Mouse (Mus musculus) forebrain, embryonic 13.5 days (tissue): ENCODE results near the gene Zfp36l1. TPM values are rescaled to one million over a fixed set of nuclear protein-coding genes. Genes with fewer than 3 reads are reported as not detected.
A peak's percentile ranks its signal among the peaks of the same experiment; 100 is the strongest.

Experiments
- ATAC-seq: fragments of 200-750 bp; cut with Nextera tagmentation; 2 replicates; pipeline ENCODE4 v1.8.0; 2017
- H3K27ac ChIP-seq: fragments of 300-500 bp; sonication (generic); 2 replicates; pipeline ENCODE4 v1.5.1; 2015; ENCODE audit warnings: inconsistent platforms, mild to moderate bottlenecking, moderate library complexity
- H3K27me3 ChIP-seq: fragments of 300-500 bp; sonication (generic); 2 replicates; pipeline ENCODE4 v1.6.1; 2015; ENCODE audit warnings: mild to moderate bottlenecking, inconsistent platforms
- H3K36me3 ChIP-seq: fragments of 300-500 bp; sonication (generic); 2 replicates; pipeline ENCODE4 v1.6.1; 2015; ENCODE audit warnings: mild to moderate bottlenecking, inconsistent platforms; ENCODE audit not compliant: poor library complexity, severe bottlenecking
- H3K4me1 ChIP-seq: fragments of 300-500 bp; sonication (generic); 2 replicates; pipeline ENCODE4 v1.6.1; 2015; ENCODE audit warnings: inconsistent platforms
- H3K4me2 ChIP-seq: fragments of 300-500 bp; sonication (generic); 2 replicates; pipeline ENCODE4 v1.6.1; 2015; ENCODE audit warnings: inconsistent platforms, mild to moderate bottlenecking, moderate library complexity
- H3K4me3 ChIP-seq: fragments of 300-500 bp; sonication (generic); 2 replicates; pipeline ENCODE4 v1.5.1; 2015; ENCODE audit warnings: mild to moderate bottlenecking, inconsistent platforms
- H3K9ac ChIP-seq: fragments of 300-500 bp; sonication (generic); 2 replicates; pipeline ENCODE4 v1.6.1; 2015; ENCODE audit warnings: mild to moderate bottlenecking, inconsistent platforms
- H3K9me3 ChIP-seq: fragments of 300-500 bp; sonication (generic); replicated peaks from 2 replicates; pipeline ENCODE4 v1.6.1; 2016; ENCODE audit warnings: inconsistent platforms
- WGBS: fragments of 180-500 bp; shearing (Covaris S2); methylation state at CpG from one replicate; pipeline ENCODE4 v1.1.7; 2015; 5-methylcytosine and 5-hydroxymethylcytosine counted together
- polyA plus RNA-seq: library from polyadenylated mRNA; unstranded; fragments of >200 nt; fragmentation: Nextera tagmentation; extraction: Ambion mirVana; gene quantifications from 2 replicates; pipeline ENCODE4 v1.2.1, GENCODE M21; 2015

Zfp36l1 gene
- polyA plus RNA-seq, 1 experiment from 2014 or later: 52.6 TPM

- Histone ChIP-seq H3K9ac (no peak overlapping the region), H3K27ac (no peak overlapping the region), H3K9me3 (no peaks in the 10 kb centered on the region), H3K4me1 (peaks cover 40% of the 10 kb centered on the region), H3K36me3 (0 out of 2 replicates have a peak, but pooled peaks cover 4% of the 10 kb centered on the region), H3K27me3 (no peaks in the 10 kb centered on the region), H3K4me2 (no peak overlapping the region), H3K4me3 (no peak overlapping the region)
- WGBS: 91% methylated on average over 5 of the region's 5 CpGs
- no peak for ATAC-seq
Measured at GRCm38 (mm10) chr12:80127191-80127762, 14.5 kb upstream of the Zfp36l1 start.

- 94% methylated on average over 5 of the region's 5 CpGs for WGBS
- Histone ChIP-seq H3K4me1 (peaks cover 22% of the 10 kb centered on the region), H3K9me3 (no peaks in the 10 kb centered on the region), H3K36me3 (peaks cover 10% of the 10 kb centered on the region; the same call in 1 of the 2 replicates), H3K27ac (no peak overlapping the region), H3K4me3 (no peak overlapping the region), H3K27me3 (no peaks in the 10 kb centered on the region), H3K9ac (no peak overlapping the region), H3K4me2 (no peak overlapping the region)
- ATAC-seq: no peak
Measured at GRCm38 (mm10) chr12:80125316-80125715, 12.5 kb upstream of the Zfp36l1 start.

GRCm38 (mm10) chr12:80124756-80125155, 11.9 kb upstream of the Zfp36l1 start:
- 88% methylated on average over 3 of the region's 3 CpGs for WGBS

GRCm38 (mm10) chr12:80124211-80124610, 11.4 kb upstream of the Zfp36l1 start:
- Histone ChIP-seq H3K9ac (no peak overlapping the region), H3K27me3 (no peaks in the 10 kb centered on the region), H3K4me3 (no peak overlapping the region), H3K4me2 (no peak overlapping the region), H3K4me1 (peaks cover 11% of the 10 kb centered on the region), H3K36me3 (peaks cover 16% of the 10 kb centered on the region; the same call in 1 of the 2 replicates), H3K27ac (no peak overlapping the region; the same call in 1 of the 2 replicates), H3K9me3 (no peaks in the 10 kb centered on the region)
- no peak for ATAC-seq
- WGBS: 84% methylated on average over 3 of the region's 3 CpGs

More at GRCm38 (mm10) chr12:80124756-80125155, 11.9 kb upstream of the Zfp36l1 start:
- peaks cover 15% of the 10 kb centered on the region; the same call in 1 of the 2 replicates for H3K36me3 ChIP-seq
- ATAC-seq: no peak
- H3K27me3 ChIP-seq: no peaks in the 10 kb centered on the region
- H3K4me2 ChIP-seq: no peak overlapping the region
- H3K9ac ChIP-seq: no peak overlapping the region
- no peaks in the 10 kb centered on the region for H3K9me3 ChIP-seq
- H3K4me1 ChIP-seq: peaks cover 17% of the 10 kb centered on the region
- H3K4me3 ChIP-seq: no peak overlapping the region
- H3K27ac ChIP-seq: no peak overlapping the region

GRCm38 (mm10) chr12:80123227-80123803, 10.5 kb upstream of the Zfp36l1 start:
- no peak overlapping the region for H3K27ac ChIP-seq
- peaks cover 10% of the 10 kb centered on the region for H3K4me1 ChIP-seq
- no peak overlapping the region for H3K9ac ChIP-seq
- H3K4me3 ChIP-seq: no peak overlapping the region
- no peaks in the 10 kb centered on the region for H3K9me3 ChIP-seq
- no peak for ATAC-seq
- no peaks in the 10 kb centered on the region for H3K27me3 ChIP-seq
- WGBS: 66% methylated on average over 4 of the region's 4 CpGs
- H3K36me3 ChIP-seq: peaks cover 16% of the 10 kb centered on the region; the same call in 1 of the 2 replicates
- no peak overlapping the region for H3K4me2 ChIP-seq

GRCm38 (mm10) chr12:80121438-80121837, 8.6 kb upstream of the Zfp36l1 start:
- H3K4me2 ChIP-seq: no peak overlapping the region
- no peak overlapping the region for H3K27ac ChIP-seq
- 95% methylated on average over 1 of the region's 1 CpGs for WGBS
- no peaks in the 10 kb centered on the region for H3K9me3 ChIP-seq
- no peak overlapping the region for H3K9ac ChIP-seq
- no peak overlapping the region for H3K4me3 ChIP-seq
- no peaks in the 10 kb centered on the region for H3K27me3 ChIP-seq
- H3K36me3 ChIP-seq: peaks cover 16% of the 10 kb centered on the region; the same call in 1 of the 2 replicates
- peaks cover 15% of the 10 kb centered on the region for H3K4me1 ChIP-seq
- no peak for ATAC-seq

GRCm38 (mm10) chr12:80118588-80118987, 5.8 kb upstream of the Zfp36l1 start:
- WGBS: 97% methylated on average over 1 of the region's 1 CpGs

GRCm38 (mm10) chr12:80116206-80117112, 3.6 kb upstream of the Zfp36l1 start:
- WGBS: 34% methylated on average over 18 of the region's 18 CpGs

More at GRCm38 (mm10) chr12:80118588-80118987, 5.8 kb upstream of the Zfp36l1 start:
- Histone ChIP-seq H3K27me3 (0 out of 2 replicates have a peak, but pooled peaks cover 4% of the 10 kb centered on the region), H3K9ac (no peak overlapping the region), H3K4me1 (peaks cover 34% of the 10 kb centered on the region), H3K9me3 (no peaks in the 10 kb centered on the region), H3K4me3 (no peak overlapping the region), H3K36me3 (peaks cover 12% of the 10 kb centered on the region; the same call in 1 of the 2 replicates), H3K27ac (no peak overlapping the region), H3K4me2 (no peak overlapping the region)
- ATAC-seq: no peak

GRCm38 (mm10) chr12:80115863-80116194, 3.0 kb upstream of the Zfp36l1 start:
- peak; percentile 62 for ATAC-seq

More at GRCm38 (mm10) chr12:80116206-80117112, 3.6 kb upstream of the Zfp36l1 start:
- peak overlapping the region; percentile 97 for H3K4me2 ChIP-seq
- H3K27me3 ChIP-seq: peaks cover 4% of the 10 kb centered on the region; the same call in 1 of the 2 replicates
- H3K4me3 ChIP-seq: peak overlapping the region; percentile 67
- peak; percentile 12 for ATAC-seq
- H3K9ac ChIP-seq: peak overlapping the region; percentile 73
- H3K4me1 ChIP-seq: peaks cover 38% of the 10 kb centered on the region
- peaks cover 12% of the 10 kb centered on the region; the same call in 1 of the 2 replicates for H3K36me3 ChIP-seq
- peak overlapping the region; percentile 88 for H3K27ac ChIP-seq
- H3K9me3 ChIP-seq: no peaks in the 10 kb centered on the region

GRCm38 (mm10) chr12:80115142-80115862, 2.5 kb upstream of the Zfp36l1 start:
- Histone ChIP-seq H3K4me2 (peak overlapping the region; percentile 97), H3K27ac (peak overlapping the region; percentile 88), H3K4me1 (peaks cover 47% of the 10 kb centered on the region), H3K27me3 (peaks cover 6% of the 10 kb centered on the region; the same call in 1 of the 2 replicates), H3K4me3 (peak overlapping the region; percentile 67), H3K9me3 (no peaks in the 10 kb centered on the region), H3K9ac (peak overlapping the region; percentile 73), H3K36me3 (peaks cover 6% of the 10 kb centered on the region; the same call in 1 of the 2 replicates)
- peak; percentile 81 for ATAC-seq
- under 1% methylated on average over 70 of the region's 71 CpGs for WGBS

More at GRCm38 (mm10) chr12:80115863-80116194, 3.0 kb upstream of the Zfp36l1 start:
- H3K4me1 ChIP-seq: peaks cover 43% of the 10 kb centered on the region
- no peaks in the 10 kb centered on the region for H3K9me3 ChIP-seq
- peak overlapping the region; percentile 67 for H3K4me3 ChIP-seq
- H3K9ac ChIP-seq: peak overlapping the region; percentile 73
- H3K27ac ChIP-seq: peak overlapping the region; percentile 88
- H3K4me2 ChIP-seq: peak overlapping the region; percentile 97
- peaks cover 6% of the 10 kb centered on the region; the same call in 1 of the 2 replicates for H3K27me3 ChIP-seq
- peaks cover 11% of the 10 kb centered on the region; the same call in 1 of the 2 replicates for H3K36me3 ChIP-seq
- WGBS: under 1% methylated on average over 30 of the region's 30 CpGs

- Histone ChIP-seq H3K9me3 (no peaks in the 10 kb centered on the region), H3K36me3 (peaks cover 5% of the 10 kb centered on the region), H3K9ac (peak overlapping the region; percentile 73), H3K4me1 (peaks cover 48% of the 10 kb centered on the region), H3K27ac (peak overlapping the region; percentile 88), H3K27me3 (peaks cover 6% of the 10 kb centered on the region; the same call in 1 of the 2 replicates), H3K4me2 (peak overlapping the region; percentile 97), H3K4me3 (peak overlapping the region; percentile 67)
- 0% methylated on average over 8 of the region's 8 CpGs for WGBS
- ATAC-seq: peak; percentile 6
Measured at GRCm38 (mm10) chr12:80114892-80115141, 2.0 kb upstream of the Zfp36l1 start.
